Mouse (Mus musculus): ENCODE measurements around the gene Zfp322a. TPM values are rescaled to one million over a fixed set of nuclear protein-coding genes. Genes with fewer than 3 reads are reported as not detected.
"Not testable (repeated sequence)": the region's sequence is repeated elsewhere in the genome, so short reads cannot be mapped to it uniquely, and the experiment has no call there.

Zfp322a gene
- total RNA-seq, 2 experiments from 2014 or later: 29.5 to 31.7 TPM

DNA sequence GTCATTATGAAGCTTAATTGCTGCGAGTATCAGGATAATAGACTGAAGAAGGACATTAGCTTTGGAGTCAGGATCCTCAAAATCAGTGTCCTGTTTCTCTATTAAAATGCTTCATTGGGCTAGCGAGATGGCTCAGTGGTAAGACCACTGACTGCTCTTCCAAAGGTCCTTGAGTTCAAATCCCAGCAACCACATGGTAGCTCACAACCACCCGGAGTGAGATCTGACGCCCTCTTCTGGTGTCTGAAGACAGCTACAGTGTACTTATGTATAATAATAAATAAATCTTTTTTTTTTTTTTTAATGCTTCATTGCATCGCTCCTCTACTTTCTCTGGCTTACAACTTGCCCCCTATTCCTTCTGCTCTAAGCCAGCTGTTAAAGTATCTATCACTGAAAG is 14.5 kb downstream of the Zfp322a start:
- DNase-seq (ENCODE audit: low spot score in 2 of 2): not testable (repeated sequence)

DNA sequence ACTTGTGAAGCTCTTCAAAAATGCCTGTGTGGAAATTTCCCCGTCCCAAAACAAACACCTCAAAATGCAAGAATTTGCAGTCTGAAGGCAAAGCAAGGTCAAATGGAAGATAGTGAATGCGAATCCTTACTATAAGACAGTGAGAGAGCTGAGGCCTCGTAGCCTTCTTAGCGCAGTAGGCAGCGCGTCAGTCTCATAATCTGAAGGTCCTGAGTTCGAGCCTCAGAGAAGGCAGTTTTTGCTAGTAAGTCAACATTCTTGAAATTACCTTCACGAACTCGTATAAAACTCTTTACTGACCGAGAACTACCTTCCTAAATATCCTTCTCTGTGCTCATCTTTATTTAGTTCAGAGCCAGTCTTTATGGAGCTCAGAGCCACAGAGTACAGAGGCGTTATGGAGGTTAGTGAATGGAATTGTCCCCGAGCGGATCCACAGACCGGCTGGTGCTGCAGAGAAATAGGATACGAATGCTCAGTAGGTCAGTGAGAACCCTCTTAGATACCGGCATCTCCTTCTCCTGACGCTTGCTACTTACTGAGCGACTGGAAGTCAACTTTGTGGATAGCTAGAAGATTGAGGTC is 51.6 kb downstream of the Zfp322a start:
- DNase-seq (ENCODE audit: low spot score in 2 of 2): peak in 1 of 2 experiments; percentile 18

DNA sequence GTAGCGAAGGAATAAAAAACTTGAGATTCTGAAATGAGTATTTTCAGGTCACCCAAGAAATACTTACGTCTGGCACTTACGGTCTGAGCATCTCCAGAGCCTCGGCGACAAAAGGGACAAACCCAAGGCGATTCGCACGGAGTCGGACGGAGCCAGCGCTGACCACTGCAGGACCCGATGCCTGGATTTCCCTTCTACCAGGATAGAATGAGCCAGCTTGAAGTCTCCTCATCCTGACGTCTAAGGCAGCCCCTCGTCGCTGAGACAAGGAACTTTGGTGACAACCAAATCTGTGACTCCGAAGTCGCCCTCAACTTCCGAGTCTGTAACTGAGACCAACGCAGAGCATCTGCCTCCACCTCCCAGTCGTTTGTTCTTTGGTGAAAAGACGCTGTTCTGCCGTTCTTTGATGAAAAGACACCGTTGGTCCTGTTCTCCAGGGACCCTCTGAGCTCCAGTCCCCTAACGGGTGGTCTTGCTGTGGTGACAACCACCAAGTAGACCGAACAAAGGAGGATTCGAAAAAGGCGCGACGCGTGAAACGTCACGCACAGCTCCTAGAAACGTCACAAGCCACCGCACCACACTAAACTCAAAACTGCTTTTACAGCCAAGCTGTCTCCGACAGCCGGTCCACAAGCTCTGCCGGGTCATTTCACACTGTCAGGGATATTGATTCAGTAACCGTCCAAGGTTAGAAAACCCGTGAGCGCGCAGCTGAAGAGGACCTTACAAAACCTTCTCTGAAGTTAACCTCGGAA is 55.9 kb downstream of the Zfp322a start:
- peak in 1 of 2 experiments; percentile 6 for DNase-seq (ENCODE audit: low spot score in 2 of 2)

DNA sequence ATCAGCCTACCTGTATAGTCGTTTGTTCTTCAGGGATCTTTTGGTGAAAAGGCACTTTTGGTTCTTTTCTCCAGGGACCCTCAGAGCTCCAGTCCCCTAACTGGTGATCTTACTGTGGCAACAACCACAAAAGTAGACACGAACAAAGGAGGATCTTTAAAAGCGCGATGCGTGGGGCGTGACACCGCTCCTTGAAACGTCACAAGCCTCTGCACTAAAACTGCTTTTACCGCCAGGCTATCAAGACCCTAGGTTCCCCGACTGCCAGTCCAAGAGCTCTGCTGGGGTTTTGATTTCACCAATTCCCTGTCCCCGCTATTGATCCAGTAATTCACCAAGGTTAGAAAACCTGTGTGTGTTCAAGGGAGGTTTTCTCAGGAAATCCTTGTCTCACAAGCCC is 59.0 kb downstream of the Zfp322a start:
- no peak for DNase-seq (ENCODE audit: low spot score in 2 of 2)

DNA sequence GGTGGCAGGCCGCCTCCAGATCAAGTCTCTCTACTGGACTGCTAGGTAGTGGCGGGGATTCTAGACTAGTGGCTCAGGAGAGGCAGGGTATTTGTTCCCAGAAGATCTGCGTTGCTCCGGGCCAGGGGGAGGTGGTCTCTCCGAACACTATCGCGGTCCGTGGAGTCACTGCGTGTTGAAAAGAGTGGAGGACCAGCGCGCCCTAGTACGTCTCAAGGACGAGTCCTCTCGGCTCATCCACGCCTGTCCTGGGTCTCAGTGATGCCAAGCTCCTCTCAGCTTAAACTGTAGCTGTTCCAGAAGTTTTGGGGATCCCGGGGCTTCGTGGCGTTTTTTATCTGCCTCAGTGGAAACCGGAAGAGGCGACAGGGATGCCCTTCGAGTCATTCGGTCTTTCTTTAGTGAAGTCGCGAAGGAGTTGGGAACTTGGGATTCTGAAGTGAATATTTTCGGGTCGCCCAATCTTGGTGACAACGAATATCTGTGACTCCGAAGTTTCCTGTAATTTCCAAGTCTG is 59.5 kb downstream of the Zfp322a start:
- DNase-seq (ENCODE audit: low spot score in 2 of 2): peak in 1 of 2 experiments; percentile 12

DNA sequence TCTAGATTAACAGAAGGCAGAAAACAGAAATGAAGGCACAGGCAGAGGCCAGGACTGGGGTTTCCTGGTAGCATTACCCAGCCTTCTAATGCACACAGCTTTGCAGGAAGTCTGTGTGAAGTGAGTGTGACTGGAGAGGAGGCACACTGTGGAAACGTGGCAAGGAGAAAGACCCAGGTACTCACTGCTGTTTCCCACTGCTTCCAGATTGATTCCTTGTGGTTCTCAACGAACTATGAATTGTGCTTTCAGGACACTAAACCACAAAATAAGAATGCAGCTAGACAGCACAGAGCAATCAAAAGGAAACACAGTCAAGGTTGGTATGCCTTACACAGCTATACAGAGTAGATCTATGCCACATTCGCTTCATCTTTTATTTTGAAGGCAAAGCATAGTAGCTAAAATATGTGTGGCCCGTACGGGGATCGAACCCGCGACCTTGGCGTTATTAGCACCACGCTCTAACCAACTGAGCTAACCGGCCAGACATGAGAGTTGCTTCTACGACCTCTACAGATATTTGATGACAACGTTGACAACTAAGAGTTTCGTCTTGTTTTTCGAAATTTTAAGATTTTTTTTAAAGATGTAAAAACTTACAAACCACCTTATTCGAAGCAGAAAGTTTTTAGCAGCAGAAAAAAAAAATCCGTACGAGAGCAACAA is 60.2 kb downstream of the Zfp322a start:
- peak in 1 of 2 experiments; percentile 53 for DNase-seq (ENCODE audit: low spot score in 2 of 2)

DNA sequence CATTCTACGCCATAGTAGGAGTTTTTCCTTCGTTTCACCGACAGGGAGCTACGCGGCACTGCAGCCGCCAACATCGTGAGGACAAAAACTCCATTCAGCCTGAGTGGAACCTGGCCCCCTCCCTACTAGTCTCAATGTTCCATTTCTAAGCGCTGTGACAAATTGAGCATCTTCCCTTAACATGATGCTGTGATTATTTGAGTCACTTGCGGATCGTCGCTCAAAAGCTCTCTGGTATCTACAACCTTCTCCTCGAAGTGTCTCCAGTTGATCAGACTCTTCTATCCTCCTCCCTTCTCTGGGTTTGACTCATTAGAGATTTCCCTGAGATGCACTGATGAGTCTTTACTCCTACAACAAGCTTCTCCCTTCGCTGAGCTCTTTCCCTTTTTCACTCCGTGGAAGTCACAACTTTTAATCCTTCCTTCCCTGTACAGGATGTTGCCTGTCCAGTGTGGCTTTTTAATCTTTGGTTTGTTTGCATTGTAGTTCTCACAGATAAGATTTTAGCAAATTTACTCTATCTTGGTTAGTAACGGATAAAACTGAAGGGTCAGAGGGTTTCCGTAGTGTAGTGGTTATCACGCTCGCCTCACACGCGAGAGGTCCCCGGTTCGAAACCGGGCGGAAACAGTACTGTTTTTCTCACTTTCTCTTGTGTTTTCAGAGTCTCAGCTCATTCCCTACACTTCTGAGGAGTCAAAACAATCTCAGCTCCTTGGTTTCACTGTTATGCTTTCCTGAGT is 61.8 kb downstream of the Zfp322a start:
- peak in 1 of 2 experiments; percentile 50 for DNase-seq (ENCODE audit: low spot score in 2 of 2)

DNA sequence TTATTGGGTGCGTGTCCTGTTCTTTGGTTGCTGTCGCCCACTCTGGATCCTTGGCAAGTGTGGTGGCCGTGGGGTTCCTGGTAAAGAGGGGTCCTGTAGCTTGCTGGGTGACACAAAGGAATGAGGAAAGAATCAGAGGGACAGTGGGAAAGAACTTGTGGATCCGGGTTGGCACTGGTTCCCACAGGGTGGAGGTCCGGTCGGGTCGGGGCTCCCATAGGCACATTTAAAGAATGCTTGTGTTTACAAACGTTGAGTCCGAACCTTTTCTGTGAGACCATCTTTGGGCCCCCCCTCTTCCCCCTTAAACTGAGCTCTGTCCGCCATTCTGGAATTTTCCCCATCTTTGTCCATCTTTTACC is 62.3 kb downstream of the Zfp322a start:
- DNase-seq (ENCODE audit: low spot score in 2 of 2): no peak

Other genes with a start within 250 kb of the Zfp322a start
- gene Vmn1r218, start 236.1 kb downstream of the Zfp322a start, total RNA-seq (2021): not detected
- not detected for gene Vmn1r219, start 209.9 kb downstream of the Zfp322a start, total RNA-seq (2021)
- not detected for gene Vmn1r220, start 181.2 kb downstream of the Zfp322a start, total RNA-seq (2021)
- not detected for gene Vmn1r221, start 155.1 kb downstream of the Zfp322a start, total RNA-seq (2021)
- not detected for gene Vmn1r222, start 133.3 kb downstream of the Zfp322a start, total RNA-seq (2021)
- not detected for gene Vmn1r223, start 122.1 kb downstream of the Zfp322a start, total RNA-seq (2021)
- gene Abt1, start 54.7 kb upstream of the Zfp322a start, total RNA-seq (2021): 1 to 10 TPM; 9.0 to 9.5 TPM
- not detected for gene Btn1a1, start 96.7 kb upstream of the Zfp322a start, total RNA-seq (2021)
- 1 to 10 TPM; 1.3 to 1.9 TPM for gene Btn2a2, start 119.6 kb upstream of the Zfp322a start, total RNA-seq (2021)
- 100 to 1,000 TPM; 329 to 333 TPM for gene Hist1h4h, start 161.8 kb upstream of the Zfp322a start, total RNA-seq (2021)
- gene Hist1h2af, start 164.7 kb upstream of the Zfp322a start, total RNA-seq (2021): 1 to 10 TPM; 1.5 to 3.4 TPM
- gene Hist1h3g, start 166.2 kb upstream of the Zfp322a start, total RNA-seq (2021): 1 to 10 TPM; 3.1 to 3.5 TPM
- gene Hist1h2bh, start 174.2 kb upstream of the Zfp322a start, total RNA-seq (2021): under 1 TPM; 0.54 to 0.67 TPM
- gene Hist1h3f, start 174.8 kb upstream of the Zfp322a start, total RNA-seq (2021): 10 to 100 TPM; 16.3 to 17.0 TPM
- 100 to 1,000 TPM; 168 to 177 TPM for gene Hist1h4f, start 182.4 kb upstream of the Zfp322a start, total RNA-seq (2021)
- 1 to 10 TPM; 3.1 to 3.7 TPM for gene Hist1h1d, start 184.1 kb upstream of the Zfp322a start, total RNA-seq (2021)
- gene Hist1h3e, start 193.2 kb upstream of the Zfp322a start, total RNA-seq (2021): 10 to 100 TPM; 47.4 to 48.5 TPM
- gene Hist1h2ae, start 202.0 kb upstream of the Zfp322a start, total RNA-seq (2021): 1 to 10 TPM; 4.3 to 7.1 TPM
- gene Hist1h2bg, start 202.2 kb upstream of the Zfp322a start, total RNA-seq (2021): 10 to 100 TPM; 61.6 to 70.8 TPM
- 10 to 100 TPM; 14.7 to 26.1 TPM for gene Hist1h2bf, start 205.0 kb upstream of the Zfp322a start, total RNA-seq (2021)
- gene Hist1h2ad, start 205.2 kb upstream of the Zfp322a start, total RNA-seq (2021): 10 to 100 TPM in 1 of 2 experiments, 1 to 10 TPM in 1; 6.3 to 11.0 TPM
- 10 to 100 TPM in 1 of 2 experiments, 1 to 10 TPM in 1; 9.3 to 10.4 TPM for gene Hist1h3d, start 206.6 kb upstream of the Zfp322a start, total RNA-seq (2021)
- gene Hist1h4d, start 212.4 kb upstream of the Zfp322a start, total RNA-seq (2021): 100 to 1,000 TPM; 166 to 191 TPM